Mouse (Mus musculus) right cerebral cortex, adult 2 months (tissue): Measurements from ENCODE around the gene Smad3.

Source experiments
- DNase-seq, 2 experiments: peaks; one replicate each; pipeline ENCODE4 v3.0.0; 2021 to 2022; ENCODE audit warnings: low spot score in 2 of 2

The Smad3 gene

GRCm38 (mm10) chr9:63772452-63772851 lies 14.7 kb upstream of the Smad3 start:
- DNase-seq, result peak in 1 of 2 experiments; percentile 33

- DNase-seq, result no peak
Observed at GRCm38 (mm10) chr9:63771676-63772075, 13.9 kb upstream of the Smad3 start.

GRCm38 (mm10) chr9:63761367-63762094 lies 3.7 kb upstream of the Smad3 start:
- DNase-seq, result no peak

GRCm38 (mm10) chr9:63760783-63761182 lies 3.0 kb upstream of the Smad3 start:
- no peak for DNase-seq

DNA sequence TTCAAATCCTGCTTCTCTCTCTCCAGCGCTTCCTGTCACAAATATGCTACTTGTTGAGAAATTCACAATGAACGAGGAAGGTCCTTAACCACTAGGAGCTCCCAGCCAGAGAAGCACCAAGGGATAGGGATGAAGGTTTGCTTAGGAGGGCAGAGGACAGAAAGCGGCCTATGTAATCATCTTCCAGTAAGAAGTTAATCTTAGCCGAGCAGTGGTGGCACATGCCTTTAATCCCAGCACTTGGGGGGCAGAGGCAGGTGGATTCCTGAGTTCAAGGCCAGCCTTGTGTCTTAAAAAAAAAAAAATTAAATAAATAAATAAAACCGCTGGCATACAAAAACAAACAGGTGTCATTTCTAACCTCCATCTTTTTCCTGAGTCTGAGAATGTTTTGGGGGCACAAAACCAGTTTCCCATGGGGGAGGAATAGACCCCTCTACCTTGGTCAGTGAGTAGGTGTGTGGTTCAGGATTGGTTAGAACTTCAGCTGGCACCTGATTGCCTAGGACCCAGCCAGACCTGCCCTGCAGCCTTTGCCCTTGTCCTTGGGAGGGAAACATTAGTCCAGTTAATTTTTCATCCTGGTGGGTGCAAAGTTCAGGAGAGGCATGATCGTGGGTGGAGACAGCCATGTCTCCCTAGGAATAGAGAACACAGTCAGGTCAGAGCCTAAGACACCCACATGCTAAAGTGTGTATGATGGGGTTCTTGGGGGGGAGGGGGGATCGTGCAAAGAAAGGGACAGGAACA lies 2.4 kb upstream of the Smad3 start:
- no peak for DNase-seq

- DNase-seq, result no peak
Observed at GRCm38 (mm10) chr9:63758641-63759391, 1.0 kb upstream of the Smad3 start.

GRCm38 (mm10) chr9:63757462-63757772 lies 377 bp downstream of the Smad3 start:
- no peak for DNase-seq

GRCm38 (mm10) chr9:63756581-63757461 lies 973 bp downstream of the Smad3 start:
- DNase-seq, result peak; percentile 77 to 82

- no peak for DNase-seq
Observed at GRCm38 (mm10) chr9:63755671-63756543, 1.9 kb downstream of the Smad3 start.

- DNase-seq, result peak; percentile 44 to 63
Observed at GRCm38 (mm10) chr9:63754556-63755510, 3.0 kb downstream of the Smad3 start.

- no peak for DNase-seq
Observed at GRCm38 (mm10) chr9:63754039-63754438, 3.8 kb downstream of the Smad3 start.

GRCm38 (mm10) chr9:63753359-63753758 lies 4.4 kb downstream of the Smad3 start:
- no peak for DNase-seq

DNA sequence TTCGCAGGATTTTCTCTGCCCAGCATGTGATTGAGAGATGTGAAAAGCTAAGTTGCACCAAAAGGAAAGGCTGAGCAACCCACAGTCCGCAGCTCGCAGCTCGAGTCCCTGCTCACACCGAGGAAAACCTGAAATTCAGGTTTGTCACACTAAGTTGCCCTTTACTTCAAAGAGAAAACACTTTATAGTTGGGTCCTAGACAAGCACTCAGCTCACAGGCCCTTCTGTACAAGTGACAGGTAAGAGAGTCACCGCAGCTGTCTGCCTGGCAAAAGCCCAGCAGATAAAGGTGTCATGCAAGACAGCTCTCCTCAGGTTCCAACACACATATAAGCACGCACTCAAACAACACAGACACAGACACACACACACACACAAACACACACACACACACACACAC lies 5.2 kb downstream of the Smad3 start:
- no peak for DNase-seq

GRCm38 (mm10) chr9:63751325-63751724 lies 6.5 kb downstream of the Smad3 start:
- no peak for DNase-seq

DNA sequence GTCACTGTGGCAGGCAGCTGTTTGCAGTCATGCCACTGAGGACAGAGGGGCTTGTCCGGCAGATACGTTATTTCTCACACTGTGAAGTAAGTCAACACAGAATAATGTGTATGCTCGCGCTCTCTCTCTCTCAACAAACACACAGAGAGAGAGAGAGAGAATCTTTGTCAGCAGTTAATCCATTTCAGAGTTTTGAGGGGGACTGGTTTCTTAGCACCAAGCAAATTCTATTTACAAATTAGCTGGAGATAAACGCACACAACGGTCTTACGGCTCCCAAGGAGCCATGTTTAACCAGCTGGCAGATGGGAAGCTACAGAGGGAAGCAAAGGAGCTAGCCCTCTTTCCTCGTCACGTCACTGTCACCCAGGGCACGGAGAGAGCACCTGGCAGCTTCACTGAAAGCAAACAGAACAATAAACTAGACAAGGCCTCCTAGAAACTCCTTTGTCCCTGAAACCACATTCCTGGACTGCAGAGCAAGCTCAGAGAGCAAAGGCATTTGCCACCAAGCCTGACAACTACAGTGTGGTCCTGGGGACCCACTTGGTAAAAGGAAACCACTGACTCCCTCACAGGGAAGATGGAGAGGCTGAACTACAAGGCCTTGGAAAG lies 7.3 kb downstream of the Smad3 start:
- no peak for DNase-seq

- DNase-seq, result no peak
Observed at GRCm38 (mm10) chr9:63749296-63749915, 8.4 kb downstream of the Smad3 start.

GRCm38 (mm10) chr9:63747645-63748295 lies 10.0 kb downstream of the Smad3 start:
- DNase-seq, result no peak

DNA sequence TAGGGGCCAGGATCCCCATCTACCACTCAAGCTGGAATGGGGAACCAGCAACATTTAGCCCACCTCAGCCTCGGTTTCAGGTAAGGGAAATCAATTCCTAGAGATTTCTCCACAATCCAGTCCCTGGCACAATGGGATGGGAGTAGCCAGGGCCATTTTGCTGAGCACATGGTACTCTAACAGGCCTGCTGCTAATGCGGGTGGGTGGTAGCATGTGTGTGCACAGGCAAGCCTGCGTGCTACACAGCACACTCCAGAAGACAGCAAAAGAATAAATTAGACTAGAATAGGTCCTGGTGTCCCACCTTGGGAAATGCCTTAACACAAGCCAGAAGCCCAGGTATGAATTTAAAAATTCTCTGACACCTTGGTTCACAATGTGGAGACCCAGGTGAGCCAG lies 10.8 kb downstream of the Smad3 start:
- DNase-seq, result no peak
